Mouse (Mus musculus) heart, embryonic 12.5 days (tissue): ENCODE results near the gene H2al1k. TPM values are rescaled to one million over a fixed set of nuclear protein-coding genes. Genes with fewer than 3 reads are reported as not detected.

Experiments
- polyA plus RNA-seq: library from polyadenylated mRNA; unstranded; fragments of >200 nt; fragmentation: Nextera tagmentation; extraction: Ambion mirVana; gene quantifications from 2 replicates; pipeline ENCODE4 v1.2.1, GENCODE M21; 2016

Gene H2al1k
- polyA plus RNA-seq, 1 experiment from 2014 or later, result not detected

Other genes starting within 250 kb of the H2al1k start
- gene 4930402K13Rik, start 246.1 kb upstream of the H2al1k start, polyA plus RNA-seq, result not detected in 2 replicates
- gene Lancl3, start 150.7 kb upstream of the H2al1k start, polyA plus RNA-seq, result 0.88 and 1.1 TPM in 2 replicates
- 0.49 and 0.89 TPM in 2 replicates for gene Gm14862, start 93.7 kb upstream of the H2al1k start, polyA plus RNA-seq
- gene Xk, start 77.9 kb upstream of the H2al1k start, polyA plus RNA-seq, result 9.5 and 10.6 TPM in 2 replicates
- 0.83 and 1.3 TPM in 2 replicates for gene H2al1m, start 66.9 kb upstream of the H2al1k start, polyA plus RNA-seq
- gene Cybb, start 137.1 kb downstream of the H2al1k start, polyA plus RNA-seq, result 1.0 and 1.3 TPM in 2 replicates
- gene H2al1o, start 221.8 kb downstream of the H2al1k start, polyA plus RNA-seq, result not detected in 2 replicates